Mouse (Mus musculus) adipocyte (in vitro differentiated cells): ENCODE results near the gene Anxa2.
A peak's percentile ranks its signal among the peaks of the same experiment; 100 is the strongest.

Experiments
- DNase-seq: peaks from one replicate; pipeline ENCODE4 v3.0.0-alpha.2; 2016; ENCODE audit warnings: low spot score

The Anxa2 gene

GRCm38 (mm10) chr9:69453066-69453900, at the start of gene Anxa2:
Gene Anxa2 (plus strand): TSS chr9:69453620.
- peak; percentile 93 for DNase-seq

DNA sequence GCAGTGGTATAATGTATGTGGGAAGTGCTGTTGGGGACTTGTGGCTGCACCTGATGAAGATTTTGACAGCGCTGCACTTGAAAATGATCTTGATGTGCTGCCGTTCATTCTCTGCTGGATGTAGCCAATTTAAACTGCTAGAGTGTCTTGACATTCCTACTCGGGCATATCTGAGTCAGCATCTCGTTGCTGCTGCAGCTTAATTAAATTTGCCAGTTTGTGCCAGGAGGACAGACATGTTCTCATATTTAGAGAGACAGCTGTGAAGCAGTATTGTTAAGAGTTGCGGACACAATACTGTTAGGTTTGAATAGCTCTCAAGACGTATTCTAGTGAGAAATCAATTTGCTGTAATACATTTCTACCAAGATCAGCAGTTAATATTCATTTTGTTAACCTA, 48.7 kb upstream of the Anxa2 start:
- no peak for DNase-seq

DNA sequence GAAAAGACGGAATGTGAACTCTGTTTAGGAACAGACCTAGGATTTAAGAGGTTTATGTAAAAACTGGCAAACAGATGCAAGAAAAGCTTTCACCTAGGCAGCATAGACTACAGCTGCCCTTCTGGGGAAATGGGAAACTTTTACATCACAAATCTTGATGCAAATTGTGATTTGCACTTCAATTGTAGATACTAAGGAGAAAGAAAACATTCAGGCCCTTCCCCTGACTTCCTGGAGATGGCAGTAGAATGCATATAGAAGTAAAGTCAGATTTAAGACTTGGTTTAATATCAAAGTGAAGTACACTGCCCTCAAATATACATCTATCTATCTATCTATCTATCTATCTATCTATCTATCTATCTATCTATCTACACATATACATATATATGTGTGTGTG, 33.9 kb upstream of the Anxa2 start:
- DNase-seq = peak; percentile 53

- no peak for DNase-seq
Observed at GRCm38 (mm10) chr9:69430531-69430930, 22.9 kb upstream of the Anxa2 start.

DNA sequence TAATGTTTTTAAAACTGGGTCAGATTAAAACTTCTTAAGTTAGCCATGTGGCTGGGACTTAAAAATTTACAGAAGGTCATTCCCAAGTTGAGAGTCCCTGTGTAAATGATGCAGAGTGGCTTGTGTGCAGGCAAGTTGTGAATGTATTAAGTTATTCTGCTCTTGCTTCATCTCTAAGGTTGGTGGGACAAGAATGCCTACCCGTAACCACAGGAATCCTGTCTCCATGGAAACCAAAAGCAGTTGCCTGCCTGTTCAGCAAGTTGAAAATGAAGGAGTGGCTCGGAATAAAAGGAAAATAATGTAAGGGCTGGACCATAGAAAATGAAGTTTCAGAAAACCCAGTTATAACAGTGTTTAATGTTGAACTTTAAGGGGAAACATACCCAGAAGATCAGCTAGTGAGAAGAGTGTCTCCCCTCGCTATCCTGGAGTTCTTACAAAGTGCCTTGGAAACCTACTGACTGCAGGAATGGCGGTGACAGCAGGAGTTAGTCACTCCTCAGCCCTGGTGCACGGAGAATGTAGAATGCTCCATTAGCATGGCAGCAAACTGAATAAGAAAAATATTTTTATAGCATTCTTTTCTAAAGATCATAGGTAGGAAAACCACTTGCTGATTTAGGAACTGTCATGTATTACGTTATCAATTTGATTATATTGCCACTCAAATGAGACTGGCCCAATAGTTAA, 21.4 kb upstream of the Anxa2 start:
- peak; percentile 44 for DNase-seq

- no peak for DNase-seq
Observed at GRCm38 (mm10) chr9:69435194-69435593, 18.2 kb upstream of the Anxa2 start.

DNA sequence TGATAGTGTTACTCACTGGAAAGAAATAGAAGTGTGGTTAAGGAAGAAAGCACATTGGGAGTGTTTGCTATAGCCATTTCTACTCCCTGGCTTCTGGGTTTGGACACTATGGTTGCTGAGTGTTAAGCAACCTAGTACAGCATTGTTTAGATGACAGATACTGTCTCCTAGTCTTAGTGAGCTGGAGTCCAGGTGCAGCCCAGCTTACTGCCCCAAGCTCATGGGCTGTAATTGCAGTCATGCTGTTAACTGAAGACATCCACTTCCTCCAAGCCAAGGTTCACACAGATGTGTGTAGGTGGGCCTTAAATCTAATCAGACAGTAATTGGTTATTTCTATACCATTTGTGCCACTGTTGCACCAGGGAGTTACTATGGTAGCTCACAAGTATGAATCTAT, 17.8 kb upstream of the Anxa2 start:
- DNase-seq = no peak

DNA sequence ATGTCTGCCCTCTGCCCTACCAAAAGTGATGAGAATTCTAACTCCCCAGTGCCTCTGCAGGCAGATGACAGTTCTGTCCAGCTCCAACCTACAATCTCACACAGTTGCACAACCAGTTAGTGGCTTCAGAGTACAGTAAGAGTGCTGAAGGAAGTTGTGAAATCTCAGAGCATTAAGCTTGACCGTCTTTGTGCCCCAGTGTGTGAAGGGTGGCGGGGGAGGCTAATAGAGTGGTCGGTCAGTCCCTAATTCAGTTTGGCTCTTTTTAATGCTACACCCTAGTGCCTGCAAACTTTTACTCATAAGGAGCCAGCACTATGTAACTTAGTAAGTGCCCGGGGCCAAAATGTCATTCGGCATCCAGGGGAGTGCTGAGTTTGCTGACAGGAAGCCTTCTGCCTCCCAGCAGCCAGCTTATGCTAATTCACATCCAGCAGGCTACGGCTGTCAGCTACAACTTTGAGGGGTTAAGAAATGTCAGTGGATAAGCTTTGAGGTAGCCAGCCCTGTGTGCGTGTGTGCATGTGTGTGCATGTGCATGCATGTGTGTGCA, 13.5 kb upstream of the Anxa2 start:
- DNase-seq = peak; percentile 92

GRCm38 (mm10) chr9:69442471-69443038, 10.9 kb upstream of the Anxa2 start:
- DNase-seq = peak; percentile 62

DNA sequence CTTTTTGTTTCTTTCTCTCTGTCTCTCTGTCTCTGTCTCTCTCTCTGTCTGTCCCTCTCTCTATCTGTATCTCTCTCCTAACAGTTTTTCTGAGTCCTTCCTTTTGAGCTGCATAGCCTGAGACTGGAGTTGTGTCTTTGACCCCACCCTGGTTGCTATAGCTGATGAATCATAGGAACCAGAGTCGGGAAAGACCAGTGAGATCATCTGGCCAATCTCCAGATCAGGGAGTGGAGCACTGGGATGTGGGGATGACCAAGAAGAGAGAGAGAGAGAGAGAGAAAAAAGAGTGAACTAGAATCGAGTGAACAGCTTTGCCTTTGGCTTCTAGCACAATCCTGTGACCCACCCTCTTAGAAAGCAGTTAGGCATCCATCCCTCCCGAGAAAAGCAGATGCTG, 10.2 kb upstream of the Anxa2 start:
- peak; percentile 67 for DNase-seq

- peak; percentile 31 for DNase-seq
Observed at GRCm38 (mm10) chr9:69448801-69449200, 4.6 kb upstream of the Anxa2 start.

DNA sequence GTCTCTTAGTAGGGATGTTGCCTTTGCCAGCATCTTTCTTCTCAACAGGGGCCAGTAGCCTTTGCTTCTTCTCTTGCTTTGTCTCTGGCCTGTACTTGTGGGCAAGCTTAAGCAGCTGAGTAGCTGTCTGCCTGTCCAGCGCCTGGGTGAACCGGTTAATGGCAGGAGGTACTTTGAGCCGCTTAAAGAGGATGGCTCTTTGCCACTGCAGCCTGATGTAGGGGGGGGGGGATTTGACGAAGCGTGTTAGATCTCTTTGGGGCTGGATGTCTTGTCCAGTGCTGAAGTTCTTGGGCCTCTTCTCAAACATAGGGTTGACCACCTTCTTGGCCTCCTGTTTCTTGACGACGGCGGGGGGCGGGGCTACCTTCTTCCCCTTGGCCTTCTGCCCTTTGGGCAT, 2.8 kb upstream of the Anxa2 start:
- DNase-seq = no peak

- DNase-seq = no peak
Observed at GRCm38 (mm10) chr9:69451886-69452810, 1.3 kb upstream of the Anxa2 start.

DNA sequence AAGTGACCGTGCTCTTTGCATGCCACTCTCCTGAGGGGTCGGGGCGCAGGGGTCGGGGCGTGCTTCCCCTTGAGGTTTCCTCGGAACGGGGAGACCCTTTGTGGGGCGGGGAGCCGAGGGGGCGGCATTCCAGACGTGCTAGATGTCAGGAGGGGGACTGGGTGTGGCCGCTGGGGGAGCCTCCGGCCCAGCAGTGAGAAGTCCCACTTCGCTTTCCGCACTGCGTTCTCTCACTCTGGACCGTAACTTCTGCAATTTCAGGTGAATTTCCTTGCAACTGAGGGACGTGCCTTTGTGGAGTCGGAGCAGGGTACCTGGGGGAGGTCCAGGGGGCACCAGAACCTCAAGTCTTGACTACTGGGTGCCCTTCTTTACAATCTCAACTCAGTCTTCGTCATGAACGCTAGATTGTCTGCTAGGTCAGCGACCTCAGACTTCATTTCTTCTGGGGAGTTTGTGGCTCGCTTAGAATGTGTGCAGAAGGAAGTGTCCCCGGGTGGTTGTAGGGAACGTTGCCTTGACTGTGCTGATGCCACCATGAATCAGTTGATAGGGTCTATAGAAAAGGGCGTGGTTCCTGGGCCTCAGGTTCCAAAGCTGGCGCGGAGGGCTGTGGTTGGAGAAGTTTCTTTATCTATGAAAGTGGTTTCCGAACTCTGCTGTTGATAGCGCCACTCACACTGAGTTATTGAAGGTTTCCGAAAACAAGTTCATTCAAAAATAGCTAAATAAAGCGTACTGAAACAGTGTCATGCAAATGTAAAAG, 664 bp downstream of the Anxa2 start:
- DNase-seq = peak; percentile 45

- DNase-seq = no peak
Observed at GRCm38 (mm10) chr9:69454691-69455090, 1.3 kb downstream of the Anxa2 start.

- DNase-seq = peak; percentile 81
Observed at GRCm38 (mm10) chr9:69455391-69455790, 2.0 kb downstream of the Anxa2 start.

DNA sequence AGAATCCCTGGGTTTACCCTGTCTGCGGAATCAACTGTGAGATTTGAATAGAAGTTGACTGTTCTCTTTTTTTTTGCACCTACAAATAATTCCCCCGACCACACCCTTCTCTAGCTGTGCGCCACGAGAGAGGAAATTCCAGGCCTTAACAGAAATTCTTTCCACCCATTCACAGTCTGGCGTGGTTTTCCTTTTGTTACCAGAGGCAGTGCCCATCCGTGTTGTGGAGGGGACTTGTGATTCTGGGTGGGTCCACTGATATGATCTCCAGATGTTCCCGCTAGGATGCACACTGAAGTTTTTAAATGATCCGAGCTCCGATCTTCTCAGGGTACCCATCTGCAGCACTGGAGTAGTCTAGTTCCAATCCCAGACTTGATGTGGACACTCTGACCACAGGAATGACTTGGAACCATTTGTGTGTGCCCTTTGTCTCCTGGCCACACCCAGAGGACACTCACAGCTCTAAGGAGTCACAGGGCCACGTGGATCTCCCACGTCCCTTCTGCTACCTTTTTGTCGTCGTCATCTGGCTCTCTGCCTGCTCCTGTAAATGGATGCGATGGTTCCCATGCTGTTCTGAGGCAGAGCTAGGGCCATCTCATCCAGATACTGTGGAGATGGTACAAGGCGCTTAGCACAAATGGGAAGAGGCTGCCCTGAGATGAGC, 3.1 kb downstream of the Anxa2 start:
- DNase-seq = peak; percentile 44

DNA sequence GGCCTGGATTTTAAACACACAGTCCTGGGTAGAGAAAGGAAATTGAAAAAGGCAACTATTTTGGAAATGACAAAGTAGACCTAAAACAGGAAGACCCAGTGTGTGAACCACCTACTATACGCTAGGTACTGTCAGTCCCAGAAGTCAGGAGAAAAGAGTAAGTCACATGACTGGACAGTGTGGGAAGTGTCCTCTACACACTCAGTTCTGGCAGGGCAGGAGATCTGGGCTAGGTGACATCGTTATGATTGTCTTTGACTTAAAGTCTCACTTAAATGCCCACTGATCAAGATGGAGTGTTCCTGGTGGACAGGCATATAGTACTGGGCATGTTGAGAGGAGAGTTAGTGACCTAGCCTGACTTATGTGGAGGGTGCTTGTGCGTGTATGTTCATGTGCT, 3.7 kb downstream of the Anxa2 start:
- DNase-seq = peak; percentile 31

DNA sequence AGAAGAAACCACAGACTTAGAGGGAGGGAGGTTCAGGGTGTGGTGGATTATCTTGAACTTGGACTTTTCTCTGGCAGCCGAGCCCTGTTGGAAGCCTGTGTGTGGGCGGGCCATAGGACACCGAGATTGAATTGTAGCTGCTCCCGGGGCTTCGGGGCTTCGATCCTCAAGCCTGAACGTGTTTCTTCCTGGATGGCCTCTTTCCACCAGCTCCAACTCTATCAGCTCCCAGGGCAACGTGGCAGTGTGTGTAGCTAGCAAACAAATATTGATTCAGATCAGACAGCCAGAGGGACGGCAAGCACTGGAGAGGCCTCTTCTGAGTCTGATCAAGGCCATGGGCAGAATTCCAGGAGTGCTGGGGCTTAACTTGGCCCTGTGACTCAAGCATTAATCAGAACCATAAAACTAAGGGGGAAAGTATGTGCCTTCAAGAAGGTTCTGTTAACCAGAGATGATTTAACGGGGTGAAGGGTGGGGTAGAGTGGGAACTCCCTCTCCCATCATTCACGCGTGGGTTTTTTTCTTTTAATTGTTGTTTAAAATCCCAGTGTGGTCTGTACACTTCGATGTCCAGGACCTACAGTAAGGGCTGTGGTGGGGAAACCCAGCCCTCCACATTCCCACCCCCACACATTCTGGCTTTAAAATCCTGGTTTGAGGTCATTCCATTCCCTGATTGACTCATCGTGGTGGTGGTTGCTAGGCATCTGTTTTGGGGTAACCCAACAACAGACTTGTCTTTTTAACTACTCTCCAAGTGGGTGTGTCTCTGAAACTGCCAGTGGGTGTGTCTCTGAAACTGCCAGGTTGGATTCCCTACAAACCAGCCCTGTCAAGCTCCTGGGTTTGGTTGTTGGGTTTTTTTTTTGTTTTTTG, 4.6 kb downstream of the Anxa2 start:
- peak; percentile 86 for DNase-seq
